Mouse (Mus musculus) adrenal gland, postnatal 10 days (tissue): ENCODE data around the gene Itgb7. TPM values are rescaled to one million over a fixed set of nuclear protein-coding genes. Genes with fewer than 3 reads are reported as not detected.
"Not testable (repeated sequence)": the region's sequence is repeated elsewhere in the genome, so short reads cannot be mapped to it uniquely, and the experiment has no call there.

ENCODE experiments used
- DNase-seq: peaks from one replicate; pipeline ENCODE4 v3.0.0; 2021; ENCODE audit warnings: mixed read lengths
- total RNA-seq, 2 experiments: library from RNA; stranded (reverse); gene quantifications; 2 replicates each; pipeline ENCODE4 v1.2.3; 2021

The Itgb7 gene
- total RNA-seq, 2 experiments from 2014 or later = 6.4 to 7.1 TPM

- not testable (repeated sequence) for DNase-seq
Observed at GRCm38 (mm10) chr15:102225619-102226018, 6.1 kb downstream of the Itgb7 start.

- no peak for DNase-seq
Observed at GRCm38 (mm10) chr15:102224992-102225617, 6.6 kb downstream of the Itgb7 start.

- DNase-seq = peak; percentile 89
Observed at GRCm38 (mm10) chr15:102224186-102224991, 7.4 kb downstream of the Itgb7 start.

- no peak for DNase-seq
Observed at GRCm38 (mm10) chr15:102222386-102222785, 9.4 kb downstream of the Itgb7 start.

GRCm38 (mm10) chr15:102217325-102217724 is 14.4 kb downstream of the Itgb7 start:
- no peak for DNase-seq

- no peak for DNase-seq
Observed at GRCm38 (mm10) chr15:102216459-102217228, 15.1 kb downstream of the Itgb7 start.

GRCm38 (mm10) chr15:102215624-102216023 is 16.1 kb downstream of the Itgb7 start:
- DNase-seq = no peak

- no peak for DNase-seq
Observed at GRCm38 (mm10) chr15:102214132-102214531, 17.6 kb downstream of the Itgb7 start.

- DNase-seq = no peak
Observed at GRCm38 (mm10) chr15:102211895-102212294, 19.8 kb downstream of the Itgb7 start.

GRCm38 (mm10) chr15:102210816-102211215 is 20.9 kb downstream of the Itgb7 start:
- no peak for DNase-seq

GRCm38 (mm10) chr15:102209114-102209513 is 22.6 kb downstream of the Itgb7 start:
- DNase-seq = no peak

GRCm38 (mm10) chr15:102208092-102208561 is 23.6 kb downstream of the Itgb7 start:
- no peak for DNase-seq

GRCm38 (mm10) chr15:102207351-102207750 is 24.4 kb downstream of the Itgb7 start:
- DNase-seq = no peak

- peak; percentile 45 for DNase-seq
Observed at GRCm38 (mm10) chr15:102205779-102206178, 26.0 kb downstream of the Itgb7 start.

- DNase-seq = no peak
Observed at GRCm38 (mm10) chr15:102204674-102205505, 26.9 kb downstream of the Itgb7 start, which contains the start of gene Csad. Gene Csad (minus strand): TSS chr15:102204724.

- peak; percentile 84 for DNase-seq
Observed at GRCm38 (mm10) chr15:102203835-102204381, 27.8 kb downstream of the Itgb7 start.

GRCm38 (mm10) chr15:102202971-102203834 is 28.5 kb downstream of the Itgb7 start, which contains the start of gene Zfp740:
Gene Zfp740 (plus strand): TSS chr15:102203249.
- peak; percentile 98 for DNase-seq

GRCm38 (mm10) chr15:102198841-102199240 is 32.9 kb downstream of the Itgb7 start:
- peak; percentile 54 for DNase-seq

- DNase-seq = no peak
Observed at GRCm38 (mm10) chr15:102195373-102195772, 36.4 kb downstream of the Itgb7 start.

GRCm38 (mm10) chr15:102194439-102194838 is 37.3 kb downstream of the Itgb7 start:
- no peak for DNase-seq
